Mouse (Mus musculus) embryonic facial prominence, embryonic 12.5 days (tissue): Measurements from ENCODE around the gene Lpxn. TPM values are rescaled to one million over a fixed set of nuclear protein-coding genes. Genes with fewer than 3 reads are reported as not detected.

Experiments
- ATAC-seq: fragments of 200-750 bp; cut with Nextera tagmentation; 2 replicates; pipeline ENCODE4 v1.8.0; 2017; ENCODE audit not compliant: insufficient number of reproducible peaks, insufficient read depth, low FRiP score, low TSS enrichment
- H3K27ac ChIP-seq: fragments of 300-500 bp; sonication (generic); 2 replicates; pipeline ENCODE4 v1.5.1; 2016; ENCODE audit warnings: mild to moderate bottlenecking
- H3K27me3 ChIP-seq: fragments of 300-500 bp; sonication (generic); 2 replicates; pipeline ENCODE4 v1.6.1; 2016; ENCODE audit warnings: mild to moderate bottlenecking, moderate library complexity
- H3K36me3 ChIP-seq: fragments of 300-500 bp; sonication (generic); 2 replicates; pipeline ENCODE4 v1.6.1; 2016; ENCODE audit warnings: mild to moderate bottlenecking
- H3K4me1 ChIP-seq: fragments of 300-500 bp; sonication (generic); 2 replicates; pipeline ENCODE4 v1.6.1; 2016
- H3K4me2 ChIP-seq: fragments of 300-500 bp; sonication (generic); replicated peaks from 2 replicates; pipeline ENCODE4 v1.6.1; 2016; ENCODE audit warnings: mild to moderate bottlenecking, moderate library complexity
- H3K4me3 ChIP-seq: fragments of 300-500 bp; sonication (generic); 2 replicates; pipeline ENCODE4 v1.5.1; 2016; ENCODE audit warnings: mild to moderate bottlenecking
- H3K9ac ChIP-seq: fragments of 300-500 bp; sonication (generic); 2 replicates; pipeline ENCODE4 v1.6.1; 2016; ENCODE audit warnings: mild to moderate bottlenecking, moderate library complexity
- H3K9me3 ChIP-seq: fragments of 300-500 bp; sonication (generic); 2 replicates; pipeline ENCODE4 v1.6.1; 2016; ENCODE audit warnings: mild to moderate bottlenecking, moderate library complexity
- WGBS: fragments of 180-500 bp; shearing (Covaris S2); methylation state at CpG from one replicate; pipeline ENCODE4 v1.1.7; 2016; 5-methylcytosine and 5-hydroxymethylcytosine counted together
- polyA plus RNA-seq: library from polyadenylated mRNA; unstranded; fragments of >200 nt; fragmentation: Nextera tagmentation; extraction: Ambion mirVana; gene quantifications from 2 replicates; pipeline ENCODE4 v1.2.1, GENCODE M21; 2016

The Lpxn gene
- polyA plus RNA-seq, 1 experiment from 2014 or later, result 1.1 TPM

- no peak overlapping the region for H3K27ac ChIP-seq
- H3K4me3 ChIP-seq, result no peak overlapping the region
- no peak overlapping the region for H3K9ac ChIP-seq
- 54% methylated on average over 1 of the region's 1 CpGs for WGBS
- no peak overlapping the region for H3K4me2 ChIP-seq
- no peaks in the 10 kb centered on the region for H3K27me3 ChIP-seq
- H3K4me1 ChIP-seq, result no peaks in the 10 kb centered on the region
- H3K36me3 ChIP-seq, result no peaks in the 10 kb centered on the region
- ATAC-seq, result no peak
- H3K9me3 ChIP-seq, result no peaks in the 10 kb centered on the region
Measured at GRCm38 (mm10) chr19:12812644-12813364, 16.8 kb downstream of the Lpxn start.

- 86% methylated on average over 1 of the region's 1 CpGs for WGBS
- no peak overlapping the region for H3K27ac ChIP-seq
- H3K4me1 ChIP-seq, result no peaks in the 10 kb centered on the region
- H3K4me2 ChIP-seq, result no peak overlapping the region
- no peaks in the 10 kb centered on the region for H3K27me3 ChIP-seq
- H3K9ac ChIP-seq, result no peak overlapping the region
- no peaks in the 10 kb centered on the region for H3K9me3 ChIP-seq
- H3K36me3 ChIP-seq, result no peaks in the 10 kb centered on the region
- no peak for ATAC-seq
- H3K4me3 ChIP-seq, result no peak overlapping the region
Measured at GRCm38 (mm10) chr19:12813883-12814282, 17.9 kb downstream of the Lpxn start.

DNA sequence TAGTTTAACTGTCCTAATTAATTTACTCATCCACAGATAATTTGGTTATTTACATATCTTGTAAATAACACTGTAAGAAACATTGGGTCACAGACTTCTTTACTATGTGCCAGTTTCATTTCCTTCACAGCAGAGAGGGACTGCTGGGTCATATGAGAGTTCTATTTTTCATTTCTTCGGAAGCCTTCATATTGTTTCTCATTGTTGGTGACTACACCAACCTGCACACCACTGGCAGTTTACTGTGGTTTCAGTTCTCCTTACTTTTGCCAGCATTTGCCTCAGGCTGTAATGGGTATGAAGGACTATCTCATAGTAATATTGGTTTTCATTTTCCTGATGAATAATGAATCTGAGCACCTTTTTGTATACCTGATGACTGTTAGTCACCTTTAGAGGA lies 22.5 kb downstream of the Lpxn start:
- ATAC-seq, result no peak
- H3K4me3 ChIP-seq, result no peak overlapping the region
- no peaks in the 10 kb centered on the region for H3K9me3 ChIP-seq
- no peak overlapping the region for H3K27ac ChIP-seq
- 84% methylated on average over 1 of the region's 1 CpGs for WGBS
- no peaks in the 10 kb centered on the region for H3K4me1 ChIP-seq
- H3K27me3 ChIP-seq, result no peaks in the 10 kb centered on the region
- H3K4me2 ChIP-seq, result no peak overlapping the region
- no peak overlapping the region for H3K9ac ChIP-seq
- H3K36me3 ChIP-seq, result no peaks in the 10 kb centered on the region

GRCm38 (mm10) chr19:12820383-12820782 lies 24.4 kb downstream of the Lpxn start:
- WGBS, result 31% methylated on average over 4 of the region's 4 CpGs
- H3K27me3 ChIP-seq, result no peaks in the 10 kb centered on the region

DNA sequence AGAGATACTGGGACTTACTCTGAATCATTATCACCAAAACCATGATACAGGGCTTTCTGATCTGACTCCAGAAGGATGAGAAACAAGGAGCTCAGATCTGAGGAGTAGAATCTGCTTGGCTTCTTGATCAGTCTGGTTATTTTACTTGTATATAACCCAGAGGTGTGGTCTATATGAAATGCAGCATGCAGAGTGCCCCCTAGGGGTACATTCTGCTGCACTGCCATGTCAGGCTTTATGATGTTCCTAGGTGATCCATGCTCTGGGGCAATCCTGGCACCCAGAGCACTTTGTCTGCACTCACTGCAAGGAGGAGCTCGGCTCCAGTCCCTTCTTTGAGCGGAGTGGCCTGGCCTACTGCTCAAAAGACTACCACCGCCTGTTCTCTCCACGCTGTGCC lies 28.6 kb downstream of the Lpxn start:
- no peak overlapping the region for H3K27ac ChIP-seq
- no peak overlapping the region for H3K4me2 ChIP-seq
- H3K27me3 ChIP-seq, result no peaks in the 10 kb centered on the region
- no peak overlapping the region for H3K4me3 ChIP-seq
- WGBS, result 75% methylated on average over 4 of the region's 4 CpGs
- ATAC-seq, result no peak
- no peaks in the 10 kb centered on the region for H3K4me1 ChIP-seq
- no peak overlapping the region for H3K9ac ChIP-seq
- no peaks in the 10 kb centered on the region for H3K9me3 ChIP-seq
- no peaks in the 10 kb centered on the region for H3K36me3 ChIP-seq

More at GRCm38 (mm10) chr19:12820383-12820782, 24.4 kb downstream of the Lpxn start:
- Histone ChIP-seq H3K36me3 (no peaks in the 10 kb centered on the region), H3K27ac (no peak overlapping the region), H3K9ac (no peak overlapping the region), H3K4me1 (no peaks in the 10 kb centered on the region), H3K9me3 (no peaks in the 10 kb centered on the region), H3K4me3 (no peak overlapping the region), H3K4me2 (no peak overlapping the region)
- no peak for ATAC-seq

- Histone ChIP-seq H3K4me1 (no peaks in the 10 kb centered on the region), H3K4me2 (no peak overlapping the region), H3K36me3 (no peaks in the 10 kb centered on the region), H3K4me3 (no peak overlapping the region), H3K9ac (no peak overlapping the region), H3K27ac (no peak overlapping the region), H3K9me3 (no peaks in the 10 kb centered on the region), H3K27me3 (no peaks in the 10 kb centered on the region)
- WGBS, result 69% methylated on average over 2 of the region's 2 CpGs
- no peak for ATAC-seq
Measured at GRCm38 (mm10) chr19:12830823-12831430, 34.9 kb downstream of the Lpxn start.

DNA sequence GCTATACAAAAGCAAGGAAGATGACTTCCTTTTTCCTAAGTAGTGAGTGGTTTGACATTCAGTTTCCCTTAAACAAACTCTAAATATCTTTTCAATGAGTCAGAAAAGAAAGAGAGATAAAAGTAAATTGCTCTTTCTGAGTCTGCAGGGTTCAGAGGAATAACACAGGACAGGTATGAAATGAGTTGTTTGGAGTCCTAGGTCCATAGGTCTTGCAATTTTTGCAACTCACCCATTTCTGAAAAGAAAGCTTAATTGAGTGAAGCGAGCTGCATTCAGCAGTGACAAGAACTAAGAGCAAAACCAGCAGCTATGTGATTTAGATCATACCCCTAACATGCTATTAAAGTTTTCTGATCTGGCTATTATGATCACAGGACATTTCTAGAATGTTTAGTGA lies 35.6 kb downstream of the Lpxn start:
- H3K27me3 ChIP-seq, result no peaks in the 10 kb centered on the region
- no peaks in the 10 kb centered on the region for H3K9me3 ChIP-seq
- H3K27ac ChIP-seq, result no peak overlapping the region
- no peaks in the 10 kb centered on the region for H3K4me1 ChIP-seq
- H3K36me3 ChIP-seq, result no peaks in the 10 kb centered on the region
- no peak overlapping the region for H3K9ac ChIP-seq
- no peak for ATAC-seq
- H3K4me2 ChIP-seq, result no peak overlapping the region
- no peak overlapping the region for H3K4me3 ChIP-seq
- 63% methylated on average over 1 of the region's 1 CpGs for WGBS

DNA sequence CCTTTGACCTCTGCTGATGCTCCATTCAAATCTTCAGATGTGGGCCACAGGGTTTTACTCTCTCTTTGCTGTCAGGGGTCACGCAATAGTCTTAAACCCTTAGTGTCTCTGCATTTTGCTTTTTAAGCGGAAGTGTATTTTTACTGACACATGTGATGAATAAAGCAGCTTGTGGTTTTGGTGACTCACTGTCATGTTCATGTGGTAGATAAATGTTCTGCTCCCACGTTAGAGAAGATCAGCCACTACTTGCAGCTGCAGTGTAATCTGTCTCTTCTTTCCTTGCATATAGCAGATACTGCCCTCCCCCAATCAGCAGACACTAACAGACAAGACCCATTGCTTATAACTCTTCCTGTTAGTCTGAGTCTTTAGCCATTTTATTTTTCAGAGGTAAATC lies 37.6 kb downstream of the Lpxn start:
- H3K4me2 ChIP-seq, result no peak overlapping the region
- H3K9me3 ChIP-seq, result no peaks in the 10 kb centered on the region
- no peaks in the 10 kb centered on the region for H3K27me3 ChIP-seq
- no peaks in the 10 kb centered on the region for H3K36me3 ChIP-seq
- no peaks in the 10 kb centered on the region for H3K4me1 ChIP-seq
- WGBS, result 73% methylated on average over 3 of the region's 3 CpGs
- ATAC-seq, result no peak
- no peak overlapping the region for H3K9ac ChIP-seq
- H3K4me3 ChIP-seq, result no peak overlapping the region
- no peak overlapping the region for H3K27ac ChIP-seq

GRCm38 (mm10) chr19:12838507-12838906 lies 42.5 kb downstream of the Lpxn start:
- Histone ChIP-seq H3K4me1 (no peaks in the 10 kb centered on the region), H3K4me3 (no peak overlapping the region), H3K27ac (no peak overlapping the region), H3K9ac (no peak overlapping the region), H3K4me2 (no peak overlapping the region), H3K36me3 (no peaks in the 10 kb centered on the region), H3K9me3 (no peaks in the 10 kb centered on the region), H3K27me3 (no peaks in the 10 kb centered on the region)
- ATAC-seq, result no peak
- 88% methylated on average over 1 of the region's 1 CpGs for WGBS

DNA sequence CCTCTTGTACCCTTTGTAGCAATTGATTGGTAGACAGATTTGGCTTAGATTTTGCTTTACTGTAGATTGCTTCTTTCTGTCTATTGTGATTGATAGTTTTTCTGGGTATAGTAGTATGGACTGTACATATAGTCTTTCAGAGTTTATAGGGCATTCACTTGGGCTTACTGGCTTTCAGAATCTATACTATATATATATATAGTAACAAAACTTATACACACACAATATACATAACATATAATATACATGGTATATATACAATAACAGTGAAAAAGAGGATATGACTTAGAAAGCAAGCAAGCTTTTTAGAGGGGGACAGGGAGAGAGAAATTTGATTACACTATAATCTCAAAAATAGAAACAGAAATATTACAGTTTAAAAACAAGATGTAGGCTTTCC lies 50.4 kb downstream of the Lpxn start, which contains the start of gene Gm5244:
Gm5244 (plus strand) TSS at position 301 of the 400 bp plus-strand sequence.
- Histone ChIP-seq H3K4me1 (no peaks in the 10 kb centered on the region), H3K27ac (no peak within 1 kb of the TSS), H3K4me2 (no peak within 1 kb of the TSS), H3K36me3 (no peaks in the 10 kb centered on the region), H3K9me3 (no peaks in the 10 kb centered on the region), H3K9ac (no peak within 1 kb of the TSS), H3K27me3 (no peaks in the 10 kb centered on the region), H3K4me3 (no peak within 1 kb of the TSS)
- ATAC-seq, result no peak

DNA sequence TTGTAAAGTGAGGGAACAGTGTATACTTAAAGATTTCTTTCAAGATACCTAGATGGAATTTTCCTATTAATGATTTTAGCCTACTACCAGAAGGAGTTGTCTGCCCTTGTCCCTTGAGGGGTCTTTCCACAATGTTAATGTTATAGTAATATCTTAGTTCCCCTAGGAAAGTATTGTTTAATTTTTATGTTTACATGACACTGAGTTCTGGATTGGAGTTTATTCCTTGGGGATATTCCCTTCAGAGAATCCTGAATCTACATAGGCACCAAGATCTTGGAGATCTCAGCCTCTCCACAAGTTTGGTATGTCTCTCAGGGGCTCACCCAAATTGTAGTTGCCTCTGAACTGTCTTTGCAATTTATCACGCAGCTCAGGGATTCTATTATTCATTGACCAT lies 61.0 kb downstream of the Lpxn start, which contains the start of gene Olfr1444:
Olfr1444 (plus strand) TSS at position 301 of the 400 bp plus-strand sequence.
- Histone ChIP-seq H3K4me2 (no peak within 1 kb of the TSS), H3K27me3 (no peaks in the 10 kb centered on the region), H3K4me1 (no peaks in the 10 kb centered on the region), H3K36me3 (no peaks in the 10 kb centered on the region), H3K9ac (no peak within 1 kb of the TSS), H3K4me3 (no peak within 1 kb of the TSS), H3K27ac (no peak within 1 kb of the TSS), H3K9me3 (no peaks in the 10 kb centered on the region)
- no peak for ATAC-seq
- 61% methylated on average over 1 of the region's 1 CpGs for WGBS
